Mouse (Mus musculus) olfactory bulb, adult 2 months (tissue): ENCODE measurements around the gene Mog.

Experiments
- CTCF ChIP-seq: fragments of 200-500 bp; IDR thresholded peaks from 2 replicates; pipeline ENCODE4 v1.5.1; 2012; ENCODE audit warnings: low read depth, mild to moderate bottlenecking, low read length, moderate library complexity; ENCODE audit not compliant: insufficient read depth
- POLR2A ChIP-seq: fragments of 200-500 bp; IDR thresholded peaks from 2 replicates; pipeline ENCODE4 v1.6.1; 2012; ENCODE audit warnings: mild to moderate bottlenecking, low read depth, low read length, moderate library complexity; ENCODE audit not compliant: insufficient read depth

GRCm38 (mm10) chr17:36988475-36988874 is 34.7 kb downstream of the Mog start:
- TF ChIP-seq CTCF (no peak), POLR2A (no peak)
